Mouse (Mus musculus): ENCODE measurements around the gene Pcgf1. TPM values are rescaled to one million over a fixed set of nuclear protein-coding genes. Genes with fewer than 3 reads are reported as not detected.
A peak's percentile ranks its signal among the peaks of the same experiment; 100 is the strongest.

The Pcgf1 gene
- polyA plus RNA-seq, 1 experiment from 2014 or later, result 38.8 TPM

DNA sequence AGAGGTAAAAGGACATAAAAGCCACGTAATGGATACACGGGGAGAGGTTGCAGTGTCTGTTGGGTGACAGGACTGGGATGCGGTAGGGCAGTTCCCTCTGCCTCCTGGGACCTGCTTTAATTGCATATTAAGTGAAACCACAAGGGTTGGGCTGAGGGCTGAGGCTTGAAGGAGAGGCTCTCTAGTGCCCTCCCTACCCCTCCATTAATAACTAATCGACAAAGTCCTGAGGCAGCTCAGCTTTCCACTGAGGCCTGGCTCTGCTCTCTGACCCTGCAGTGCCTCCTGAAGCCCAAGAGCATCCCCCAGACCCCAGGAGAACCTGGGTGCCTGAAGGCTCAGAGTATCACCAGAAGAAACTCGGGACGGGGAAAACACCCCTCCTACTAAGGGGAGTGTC lies 6.8 kb downstream of the Pcgf1 start:
- WGBS, result 10% methylated on average over 6 of the region's 6 CpGs
- H3K9ac ChIP-seq (replicated peaks; ENCODE audit: low read depth, low read length), result no peak overlapping the region

DNA sequence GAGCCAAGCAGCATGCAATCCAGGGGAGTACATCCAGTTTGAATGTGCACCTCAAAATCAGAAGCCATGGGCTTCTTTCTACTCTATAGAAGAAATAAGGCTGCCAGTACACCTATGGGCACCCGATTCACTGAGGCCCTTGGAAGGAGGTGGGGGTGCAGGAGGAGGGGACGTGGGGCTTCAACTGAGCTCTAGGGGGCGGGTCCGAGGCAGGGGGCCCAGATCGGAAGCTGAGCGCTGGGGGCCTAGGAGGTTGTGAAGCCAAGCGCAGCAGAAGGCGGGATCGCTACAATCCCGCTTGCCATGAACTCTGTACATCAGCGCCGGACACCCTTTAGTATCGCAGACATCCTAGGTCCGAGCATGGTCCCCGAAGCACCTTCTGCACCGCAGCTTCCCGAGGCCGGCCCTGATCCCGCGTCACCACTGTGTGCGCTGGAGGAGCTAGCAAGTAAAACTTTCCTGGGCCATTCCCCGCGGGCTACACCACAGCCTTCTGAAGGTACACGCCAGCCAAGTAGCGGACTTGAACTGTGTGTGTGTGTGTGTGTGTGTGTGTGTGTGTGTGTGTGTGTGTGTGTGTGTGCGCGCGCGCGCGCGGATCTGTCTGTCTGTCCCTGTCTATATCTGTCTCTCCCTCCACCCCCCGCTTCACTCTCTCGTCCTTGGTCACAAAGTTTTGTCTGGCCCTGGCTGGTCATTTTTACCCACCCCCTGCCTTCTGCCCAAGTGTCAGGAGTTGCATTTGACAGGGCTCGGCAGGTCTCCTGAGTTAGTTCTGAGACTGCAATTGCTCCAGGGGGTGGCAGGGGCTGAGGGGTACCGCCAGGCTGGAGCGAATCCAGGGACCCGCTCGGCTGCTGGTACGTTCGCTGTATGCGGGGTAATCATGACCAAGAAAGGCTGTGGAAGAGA lies 8.7 kb downstream of the Pcgf1 start, which contains the start of gene Lbx2:
Lbx2 (plus strand) TSS at position 247 of the 915 bp plus-strand sequence.
- Histone ChIP-seq H3K9ac (replicated peaks; ENCODE audit: low read depth, low read length) (no peak within 1 kb of the TSS), H3K4me2 (replicated peaks; ENCODE audit: low read depth, low read length) (peak within 1 kb of the TSS; percentile 25; the same call in 1 of the 2 replicates), H3K27me3 (ENCODE audit: control insufficient read depth, insufficient read depth, low read length) (peaks cover 52% of the 10 kb centered on the region), H3K4me3 (ENCODE audit: low read depth, low read length) (peak within 1 kb of the TSS; percentile 18; the same call in 1 of the 2 replicates), H3K9me3 (ENCODE audit: control insufficient read depth, low read depth, low read length) (no peaks in the 10 kb centered on the region), H3K36me3 (ENCODE audit: control insufficient read depth, insufficient read depth, low read length) (no peaks in the 10 kb centered on the region), H3K4me1 (ENCODE audit: control insufficient read depth, insufficient read depth, low read length) (0 out of 2 replicates have a peak, but pooled peaks cover 4% of the 10 kb centered on the region), H3K27ac (ENCODE audit: low read length) (no peak within 1 kb of the TSS)
- ATAC-seq (ENCODE audit: insufficient number of reproducible peaks, insufficient read depth, low FRiP score, low read depth), result no peak
- 3% methylated on average over 37 of the region's 42 CpGs for WGBS

More for the DNA sequence above, 6.8 kb downstream of the Pcgf1 start:
- Histone ChIP-seq H3K4me2 (replicated peaks; ENCODE audit: low read depth, low read length) (no peak overlapping the region), H3K27me3 (ENCODE audit: control insufficient read depth, insufficient read depth, low read length) (peaks cover 52% of the 10 kb centered on the region), H3K27ac (ENCODE audit: low read length) (no peak overlapping the region), H3K4me3 (ENCODE audit: low read depth, low read length) (no peak overlapping the region), H3K4me1 (ENCODE audit: control insufficient read depth, insufficient read depth, low read length) (0 out of 2 replicates have a peak, but pooled peaks cover 4% of the 10 kb centered on the region), H3K36me3 (ENCODE audit: control insufficient read depth, insufficient read depth, low read length) (peaks cover 5% of the 10 kb centered on the region; the same call in 1 of the 2 replicates), H3K9me3 (ENCODE audit: control insufficient read depth, low read depth, low read length) (no peaks in the 10 kb centered on the region)
- no peak for ATAC-seq (ENCODE audit: insufficient number of reproducible peaks, insufficient read depth, low FRiP score, low read depth)

DNA sequence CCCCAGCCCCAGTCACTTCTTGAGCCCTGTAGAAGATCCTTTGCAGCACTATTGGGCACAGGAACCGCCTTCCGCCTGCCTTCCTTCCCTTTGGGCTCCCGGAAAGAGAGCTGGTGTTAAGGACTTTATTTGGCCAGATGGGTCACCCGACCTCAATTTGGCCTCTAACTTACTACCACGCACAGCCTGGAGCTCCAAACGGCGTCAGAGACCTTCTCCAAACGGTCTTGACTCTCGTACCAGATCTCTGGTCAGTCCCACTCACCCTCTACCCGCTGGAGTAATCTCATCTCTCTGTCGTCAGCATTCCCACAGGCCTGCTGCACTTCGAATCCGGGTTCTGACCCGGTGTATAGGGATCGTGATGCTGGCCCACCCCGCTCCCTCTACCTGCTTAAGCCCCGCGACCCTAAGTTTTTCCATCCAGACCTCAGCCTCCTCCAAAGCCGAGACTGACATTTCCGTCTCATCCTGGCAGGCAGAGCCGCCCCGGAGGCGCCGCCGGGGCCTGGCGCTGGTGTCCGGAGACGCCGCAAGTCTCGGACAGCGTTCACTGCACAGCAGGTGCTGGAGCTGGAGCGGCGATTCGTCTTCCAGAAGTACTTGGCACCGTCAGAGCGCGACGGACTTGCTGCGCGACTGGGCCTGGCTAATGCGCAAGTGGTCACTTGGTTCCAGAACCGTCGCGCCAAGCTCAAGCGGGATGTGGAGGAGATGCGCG lies 9.7 kb downstream of the Pcgf1 start:
- no peak for ATAC-seq (ENCODE audit: insufficient number of reproducible peaks, insufficient read depth, low FRiP score, low read depth)
- Histone ChIP-seq H3K27me3 (ENCODE audit: control insufficient read depth, insufficient read depth, low read length) (peaks cover 51% of the 10 kb centered on the region), H3K4me3 (ENCODE audit: low read depth, low read length) (peak overlapping the region; percentile 18; the same call in 1 of the 2 replicates), H3K27ac (ENCODE audit: low read length) (no peak overlapping the region), H3K9ac (replicated peaks; ENCODE audit: low read depth, low read length) (no peak overlapping the region), H3K9me3 (ENCODE audit: control insufficient read depth, low read depth, low read length) (no peaks in the 10 kb centered on the region), H3K4me1 (ENCODE audit: control insufficient read depth, insufficient read depth, low read length) (0 out of 2 replicates have a peak, but pooled peaks cover 4% of the 10 kb centered on the region), H3K4me2 (replicated peaks; ENCODE audit: low read depth, low read length) (peak overlapping the region; percentile 25), H3K36me3 (ENCODE audit: control insufficient read depth, insufficient read depth, low read length) (no peaks in the 10 kb centered on the region)
- WGBS, result 4% methylated on average over 47 of the region's 47 CpGs

DNA sequence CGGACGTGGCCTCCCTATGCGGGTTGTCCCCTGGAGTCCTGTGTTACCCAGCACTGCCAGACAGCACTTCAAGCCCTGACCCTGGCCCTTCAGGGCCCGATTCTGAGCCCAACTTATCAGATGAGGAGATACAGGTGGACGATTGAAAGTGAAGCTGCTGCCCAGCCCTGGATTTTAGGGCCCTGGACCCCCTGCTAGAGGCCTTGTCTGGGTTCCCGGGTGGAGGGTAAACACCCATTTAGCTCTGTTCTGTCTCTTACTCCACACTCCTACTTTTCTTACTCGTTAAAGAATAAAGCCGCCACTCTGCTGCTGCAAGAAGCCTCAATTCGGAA lies 10.2 kb downstream of the Pcgf1 start:
- Histone ChIP-seq H3K9ac (replicated peaks; ENCODE audit: low read depth, low read length) (no peak overlapping the region), H3K27me3 (ENCODE audit: control insufficient read depth, insufficient read depth, low read length) (peaks cover 47% of the 10 kb centered on the region)

DNA sequence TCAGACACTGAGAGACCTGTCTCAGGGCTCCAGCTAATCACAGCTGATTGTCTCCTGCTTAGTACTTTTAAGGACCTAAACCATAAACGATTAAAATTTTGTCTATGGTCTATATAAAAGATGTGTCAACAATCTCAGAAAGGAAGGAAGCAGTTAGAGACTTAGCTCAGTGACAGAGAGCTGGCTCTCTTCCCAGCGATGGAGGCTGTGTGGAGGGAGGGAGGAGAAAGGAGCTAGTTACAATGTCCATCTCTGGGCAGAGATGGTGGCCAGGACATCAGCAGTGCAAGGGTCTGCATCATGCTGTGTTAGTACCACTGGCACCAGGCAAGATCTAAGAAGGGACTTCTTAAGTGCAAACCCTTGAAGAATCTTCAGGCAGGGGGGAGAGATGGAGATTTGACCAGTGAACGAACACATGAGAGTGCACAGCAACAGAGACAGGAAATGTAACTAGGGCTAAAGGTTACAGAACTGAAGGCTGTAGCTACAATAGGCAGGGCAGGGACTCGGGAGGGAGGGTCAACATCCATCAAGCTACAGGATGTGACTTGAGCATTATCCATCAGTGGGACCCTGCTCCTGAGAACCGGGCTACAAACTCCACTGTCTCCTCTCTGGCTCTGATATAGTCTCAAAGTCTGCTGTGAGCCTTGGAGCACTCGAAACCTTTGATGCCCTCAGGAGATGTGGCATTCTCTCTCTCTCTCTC lies 14.9 kb downstream of the Pcgf1 start:
- 29% methylated on average over 6 of the region's 6 CpGs for WGBS
- H3K4me3 ChIP-seq (ENCODE audit: low read depth, low read length), result no peak overlapping the region
- H3K9ac ChIP-seq (replicated peaks; ENCODE audit: low read depth, low read length), result no peak overlapping the region
- H3K9me3 ChIP-seq (ENCODE audit: control insufficient read depth, low read depth, low read length), result no peaks in the 10 kb centered on the region
- no peak overlapping the region for H3K4me2 ChIP-seq (replicated peaks; ENCODE audit: low read depth, low read length)
- 0 out of 2 replicates have a peak, but pooled peaks cover 2% of the 10 kb centered on the region for H3K4me1 ChIP-seq (ENCODE audit: control insufficient read depth, insufficient read depth, low read length)
- ATAC-seq (ENCODE audit: insufficient number of reproducible peaks, insufficient read depth, low FRiP score, low read depth), result no peak
- no peaks in the 10 kb centered on the region for H3K36me3 ChIP-seq (ENCODE audit: control insufficient read depth, insufficient read depth, low read length)
- peaks cover 16% of the 10 kb centered on the region for H3K27me3 ChIP-seq (ENCODE audit: control insufficient read depth, insufficient read depth, low read length)
- H3K27ac ChIP-seq (ENCODE audit: low read length), result no peak overlapping the region

More for the DNA sequence above, 10.2 kb downstream of the Pcgf1 start:
- ATAC-seq (ENCODE audit: insufficient number of reproducible peaks, insufficient read depth, low FRiP score, low read depth), result no peak
- H3K9me3 ChIP-seq (ENCODE audit: control insufficient read depth, low read depth, low read length), result no peaks in the 10 kb centered on the region
- 0 out of 2 replicates have a peak, but pooled peaks cover 4% of the 10 kb centered on the region for H3K4me1 ChIP-seq (ENCODE audit: control insufficient read depth, insufficient read depth, low read length)
- 13% methylated on average over 9 of the region's 9 CpGs for WGBS
- H3K4me2 ChIP-seq (replicated peaks; ENCODE audit: low read depth, low read length), result peak overlapping the region; percentile 25
- peak overlapping the region; percentile 18; the same call in 1 of the 2 replicates for H3K4me3 ChIP-seq (ENCODE audit: low read depth, low read length)
- no peaks in the 10 kb centered on the region for H3K36me3 ChIP-seq (ENCODE audit: control insufficient read depth, insufficient read depth, low read length)
- H3K27ac ChIP-seq (ENCODE audit: low read length), result no peak overlapping the region

DNA sequence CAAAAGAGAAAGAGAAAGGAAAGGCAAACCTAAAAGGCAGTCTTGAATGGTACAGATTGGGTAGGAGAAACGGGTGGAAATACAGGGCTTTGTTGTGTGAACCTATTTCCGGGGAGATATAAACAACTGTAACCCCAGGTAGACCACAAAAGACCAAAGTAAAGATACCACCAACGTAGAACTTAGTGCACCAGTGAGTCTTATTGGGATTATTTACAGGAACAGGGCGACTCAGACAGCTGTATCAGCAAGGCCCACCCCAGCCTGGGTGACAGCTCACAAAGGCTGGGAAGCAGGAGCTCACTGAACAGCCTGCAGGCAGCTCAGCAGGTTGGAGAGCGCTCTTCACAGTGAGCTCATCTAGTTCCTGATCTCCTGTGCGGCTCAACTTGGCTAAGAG lies 18.3 kb downstream of the Pcgf1 start:
- H3K4me1 ChIP-seq (ENCODE audit: control insufficient read depth, insufficient read depth, low read length), result no peaks in the 10 kb centered on the region
- WGBS, result 42% methylated on average over 6 of the region's 6 CpGs
- H3K4me2 ChIP-seq (replicated peaks; ENCODE audit: low read depth, low read length), result no peak overlapping the region
- H3K4me3 ChIP-seq (ENCODE audit: low read depth, low read length), result no peak overlapping the region
- no peak overlapping the region for H3K27ac ChIP-seq (ENCODE audit: low read length)
- H3K27me3 ChIP-seq (ENCODE audit: control insufficient read depth, insufficient read depth, low read length), result no peaks in the 10 kb centered on the region
- H3K36me3 ChIP-seq (ENCODE audit: control insufficient read depth, insufficient read depth, low read length), result no peaks in the 10 kb centered on the region
- no peaks in the 10 kb centered on the region for H3K9me3 ChIP-seq (ENCODE audit: control insufficient read depth, low read depth, low read length)
- H3K9ac ChIP-seq (replicated peaks; ENCODE audit: low read depth, low read length), result no peak overlapping the region
- ATAC-seq (ENCODE audit: insufficient number of reproducible peaks, insufficient read depth, low FRiP score, low read depth), result no peak

DNA sequence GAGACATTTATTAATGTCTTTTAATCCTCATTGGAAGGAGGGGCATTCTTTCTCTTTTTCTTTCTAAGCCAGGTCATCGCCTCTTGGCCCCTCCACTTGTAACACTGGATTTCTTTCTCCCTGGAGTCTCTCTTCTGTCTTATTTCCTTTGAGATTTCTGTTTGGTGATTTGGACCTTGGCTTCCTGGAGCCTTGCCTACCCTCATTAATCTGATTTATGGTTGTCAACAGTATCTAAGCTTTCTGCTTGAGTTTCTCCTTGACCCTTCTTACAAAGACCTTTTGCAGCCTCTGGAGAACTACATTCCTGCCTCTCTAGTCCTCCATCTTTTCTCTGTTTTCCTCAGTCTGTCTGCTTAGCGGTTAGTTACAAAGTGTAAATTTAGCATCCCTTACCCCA lies 20.7 kb downstream of the Pcgf1 start:
- Histone ChIP-seq H3K27ac (ENCODE audit: low read length) (no peak overlapping the region), H3K4me3 (ENCODE audit: low read depth, low read length) (no peak overlapping the region), H3K9ac (replicated peaks; ENCODE audit: low read depth, low read length) (no peak overlapping the region), H3K9me3 (ENCODE audit: control insufficient read depth, low read depth, low read length) (no peaks in the 10 kb centered on the region), H3K27me3 (ENCODE audit: control insufficient read depth, insufficient read depth, low read length) (no peaks in the 10 kb centered on the region), H3K4me2 (replicated peaks; ENCODE audit: low read depth, low read length) (no peak overlapping the region), H3K4me1 (ENCODE audit: control insufficient read depth, insufficient read depth, low read length) (peaks cover 10% of the 10 kb centered on the region; the same call in 1 of the 2 replicates), H3K36me3 (ENCODE audit: control insufficient read depth, insufficient read depth, low read length) (no peaks in the 10 kb centered on the region)
- 38% methylated on average over 2 of the region's 2 CpGs for WGBS
- no peak for ATAC-seq (ENCODE audit: insufficient number of reproducible peaks, insufficient read depth, low FRiP score, low read depth)

DNA sequence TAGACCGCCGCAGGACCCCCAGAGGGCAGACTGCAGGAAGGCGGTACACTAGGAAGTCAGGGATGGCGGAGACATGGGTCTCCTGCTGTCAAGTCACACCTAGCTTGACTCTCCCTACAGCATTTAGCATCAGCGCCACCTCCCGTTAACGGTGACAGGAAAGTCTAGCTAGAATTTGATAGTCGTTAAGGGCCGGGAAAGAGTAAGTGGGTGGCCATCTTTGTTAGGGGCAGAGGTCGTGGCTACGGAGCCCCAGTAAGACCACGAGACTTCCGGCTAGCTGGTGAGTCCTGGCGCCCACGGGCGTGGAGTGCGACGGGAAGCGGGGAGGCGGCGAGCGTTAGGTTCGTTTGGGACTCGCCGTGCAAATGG lies 23.6 kb downstream of the Pcgf1 start, which contains the start of the genes Ccdc142 and Gm42688:
Ccdc142 (plus strand) TSS at position 286 of the 372 bp plus-strand sequence.
Gm42688 (plus strand) TSS at position 302 of the 372 bp plus-strand sequence.
- peak within 1 kb of the TSS; percentile 91 for H3K4me2 ChIP-seq (replicated peaks; ENCODE audit: low read depth, low read length)
- ATAC-seq (ENCODE audit: insufficient number of reproducible peaks, insufficient read depth, low FRiP score, low read depth), result peak; percentile 87
- peak within 1 kb of the TSS; percentile 81 for H3K27ac ChIP-seq (ENCODE audit: low read length)
- peaks cover 10% of the 10 kb centered on the region; the same call in 1 of the 2 replicates for H3K4me1 ChIP-seq (ENCODE audit: control insufficient read depth, insufficient read depth, low read length)
- no peaks in the 10 kb centered on the region for H3K27me3 ChIP-seq (ENCODE audit: control insufficient read depth, insufficient read depth, low read length)
- no peaks in the 10 kb centered on the region for H3K9me3 ChIP-seq (ENCODE audit: control insufficient read depth, low read depth, low read length)
- H3K4me3 ChIP-seq (ENCODE audit: low read depth, low read length), result peak within 1 kb of the TSS; percentile 72
- peak within 1 kb of the TSS; percentile 57 for H3K9ac ChIP-seq (replicated peaks; ENCODE audit: low read depth, low read length)
- H3K36me3 ChIP-seq (ENCODE audit: control insufficient read depth, insufficient read depth, low read length), result no peaks in the 10 kb centered on the region
- WGBS, result under 1% methylated on average over 25 of the region's 25 CpGs
